Mouse (Mus musculus) CH12F3 (cell line): Measurements from ENCODE around the gene Srrm4.

ENCODE experiments used
- in situ Hi-C: fragments of 300-500 bp; cut with MboI; formaldehyde crosslinking; loops from 2 replicates; pipeline ENCODE4 v1.14.3; 2020; ENCODE audit warnings: low sequenced_read_pairs

Srrm4 gene

DNA sequence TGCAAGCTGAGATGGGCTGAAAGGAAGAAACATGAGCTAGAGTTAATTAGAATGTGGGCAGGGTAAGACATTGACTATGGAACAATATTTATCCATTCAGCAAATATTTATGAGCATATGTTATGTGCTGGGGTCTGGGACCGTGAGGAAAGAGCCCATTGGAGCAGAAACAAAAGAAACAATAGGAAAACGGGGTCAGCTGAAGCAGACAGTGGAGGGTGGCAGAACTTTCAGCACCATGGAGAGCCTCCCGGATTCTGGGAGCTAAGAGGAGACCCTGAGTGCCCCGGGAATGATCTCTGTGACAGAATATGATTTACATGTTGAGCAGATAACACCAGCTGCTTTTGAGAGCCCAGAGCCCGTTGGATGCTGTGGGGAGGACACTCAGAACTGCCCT is 37.7 kb downstream of the Srrm4 start:
- in situ Hi-C loops = no loop called here

- in situ Hi-C loops = no loop called here
Measured at GRCm38 (mm10) chr5:116553106-116553505, 38.5 kb downstream of the Srrm4 start.

GRCm38 (mm10) chr5:116552584-116552983 is 39.0 kb downstream of the Srrm4 start:
- in situ Hi-C loops = no loop called here

GRCm38 (mm10) chr5:116545746-116546145 is 45.9 kb downstream of the Srrm4 start:
- in situ Hi-C loops = no loop called here

DNA sequence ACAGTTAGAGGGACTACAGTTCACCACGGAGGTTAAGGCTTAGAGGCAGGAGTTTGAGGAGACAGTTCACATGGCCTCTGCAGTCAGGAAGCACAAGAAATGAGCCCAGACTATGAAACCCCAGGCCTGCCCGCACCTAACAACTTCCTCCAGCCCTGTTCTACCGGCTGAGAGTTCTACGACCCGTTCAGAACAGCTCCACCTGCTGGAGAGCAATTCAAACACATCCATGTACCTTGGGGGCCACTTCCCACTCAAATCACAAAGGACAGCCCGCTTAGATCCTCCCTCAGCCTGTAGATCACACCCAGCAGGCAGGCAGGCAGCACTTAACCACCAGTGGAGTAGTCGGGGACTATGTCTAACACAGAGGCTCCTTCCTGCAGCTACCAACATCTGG is 49.3 kb downstream of the Srrm4 start:
- in situ Hi-C loops = no loop called here

- in situ Hi-C loops = no loop called here
Measured at GRCm38 (mm10) chr5:116541128-116541527, 50.5 kb downstream of the Srrm4 start.

DNA sequence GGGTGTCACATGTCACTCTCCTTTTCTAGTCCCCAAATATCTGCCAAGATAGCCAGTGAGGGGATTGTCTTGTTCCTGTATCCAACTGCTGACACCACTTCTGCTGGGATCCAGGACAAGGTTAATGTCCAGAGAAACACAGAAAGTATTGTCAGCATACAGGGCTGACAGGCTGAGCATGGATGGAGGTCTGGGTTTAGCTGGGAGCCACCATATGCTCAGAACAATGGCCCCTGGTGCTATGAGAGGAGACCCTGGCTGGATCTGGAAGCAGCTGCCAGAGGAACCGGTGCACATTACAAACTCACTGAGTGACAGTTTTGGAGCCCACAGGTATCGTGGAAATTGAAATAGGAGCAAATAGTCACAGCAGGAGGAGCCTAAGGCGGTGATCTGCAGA is 52.3 kb downstream of the Srrm4 start:
- in situ Hi-C loops = no loop called here

- in situ Hi-C loops = no loop called here
Measured at GRCm38 (mm10) chr5:116538491-116538890, 53.1 kb downstream of the Srrm4 start.

GRCm38 (mm10) chr5:116526324-116526723 is 65.3 kb downstream of the Srrm4 start:
- in situ Hi-C loops = no loop called here

DNA sequence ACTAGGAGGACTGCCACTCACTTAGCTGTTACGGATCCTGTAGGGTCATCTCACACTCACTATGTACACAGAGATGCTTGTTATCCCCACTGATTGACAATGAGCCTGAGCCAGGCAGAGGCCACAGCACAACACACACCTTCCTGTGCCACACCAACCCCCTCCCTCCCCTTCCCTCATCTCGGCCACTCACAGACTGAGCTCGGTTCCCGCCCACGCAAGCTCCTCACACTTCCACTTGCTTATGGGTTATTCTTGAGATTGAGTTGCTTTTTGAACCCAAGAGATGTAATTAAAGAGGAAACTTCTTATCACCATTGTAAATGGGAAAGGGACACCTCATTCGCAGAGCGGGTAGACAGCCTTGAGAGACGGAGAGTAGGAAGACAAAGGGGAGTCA is 66.3 kb downstream of the Srrm4 start:
- in situ Hi-C loops = no loop called here

- in situ Hi-C loops = no loop called here
Measured at GRCm38 (mm10) chr5:116523553-116523952, 68.1 kb downstream of the Srrm4 start.

GRCm38 (mm10) chr5:116523079-116523478 is 68.5 kb downstream of the Srrm4 start:
- in situ Hi-C loops = no loop called here

DNA sequence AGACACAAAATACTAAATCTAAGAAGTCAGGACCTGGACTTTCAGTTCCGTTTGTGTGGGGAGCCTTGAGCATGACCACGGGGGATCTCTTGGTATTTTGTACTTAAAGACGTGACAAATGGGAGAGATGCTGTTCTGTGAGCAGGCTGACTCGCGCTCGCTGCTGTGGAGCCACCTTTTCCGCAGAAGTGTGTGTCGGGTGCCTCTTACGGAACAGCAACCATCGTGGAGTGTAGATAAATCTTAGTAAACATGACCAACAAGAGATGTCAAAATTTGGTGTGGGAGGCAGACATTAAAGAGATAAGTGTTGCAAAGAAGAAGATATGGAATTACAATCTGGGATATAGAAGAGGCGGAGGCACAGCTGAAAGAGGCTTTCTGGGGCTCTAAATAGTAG is 69.3 kb downstream of the Srrm4 start:
- in situ Hi-C loops = no loop called here

DNA sequence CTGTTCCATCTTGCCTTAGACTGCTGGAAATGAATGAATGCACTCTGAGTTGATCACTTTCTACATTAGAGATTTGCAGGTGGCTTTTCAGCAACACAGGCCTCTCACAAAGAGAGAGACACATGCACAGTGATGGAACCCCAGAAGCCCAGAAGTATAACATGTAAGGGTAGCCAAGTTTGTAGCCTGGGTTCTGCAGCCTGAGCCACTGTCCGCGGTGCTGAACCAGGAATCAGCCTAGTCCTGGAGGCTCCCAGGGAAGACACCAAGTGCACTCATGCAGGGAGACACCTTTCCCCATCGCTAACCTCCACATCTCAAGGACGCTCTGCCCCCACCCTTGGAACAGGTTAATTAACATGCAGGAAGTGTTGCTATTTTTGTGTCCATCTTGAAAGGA is 73.6 kb downstream of the Srrm4 start:
- in situ Hi-C loops = no loop called here

- in situ Hi-C loops = no loop called here
Measured at GRCm38 (mm10) chr5:116512135-116512534, 79.5 kb downstream of the Srrm4 start.

DNA sequence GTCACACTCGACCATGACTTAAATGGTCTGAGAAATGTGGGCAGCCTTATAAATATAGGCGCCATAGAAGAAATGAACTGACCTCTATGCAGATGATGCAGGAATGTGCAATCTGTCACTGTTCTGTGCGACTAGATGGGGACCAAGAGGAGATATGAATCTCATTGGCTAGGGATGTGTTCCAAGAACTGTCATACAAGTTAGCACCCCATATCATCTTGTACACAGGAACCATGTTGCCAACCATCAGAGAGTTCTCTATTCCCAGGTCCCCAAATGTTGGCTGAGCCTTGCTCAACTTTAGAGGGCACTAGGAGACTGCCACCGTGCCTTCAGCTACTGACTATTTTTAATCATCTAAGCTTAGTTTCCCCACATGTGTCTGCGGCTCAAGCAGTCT is 81.4 kb downstream of the Srrm4 start:
- in situ Hi-C loops = no loop called here

DNA sequence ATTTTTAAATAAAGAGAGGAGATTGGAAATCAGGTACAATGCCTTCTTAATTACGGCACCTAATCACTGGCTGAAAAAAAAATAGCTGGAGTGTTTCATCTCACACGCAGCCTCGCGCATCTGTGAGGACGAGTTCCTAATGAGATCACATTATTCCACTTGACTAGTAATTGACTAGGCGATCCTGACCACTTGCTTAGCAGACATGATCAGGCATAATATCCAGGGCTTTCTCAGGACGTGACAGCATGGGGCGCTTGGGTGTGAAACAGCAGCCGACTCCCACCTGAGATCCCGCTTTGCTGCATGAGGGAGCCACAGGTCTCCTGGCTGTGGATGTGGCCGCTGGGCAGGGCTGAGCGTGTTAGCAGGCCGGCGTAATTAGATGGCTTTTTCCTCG is 90.3 kb downstream of the Srrm4 start:
- in situ Hi-C loops = no loop called here

- in situ Hi-C loops = no loop called here
Measured at GRCm38 (mm10) chr5:116498880-116499640, 92.6 kb downstream of the Srrm4 start.

DNA sequence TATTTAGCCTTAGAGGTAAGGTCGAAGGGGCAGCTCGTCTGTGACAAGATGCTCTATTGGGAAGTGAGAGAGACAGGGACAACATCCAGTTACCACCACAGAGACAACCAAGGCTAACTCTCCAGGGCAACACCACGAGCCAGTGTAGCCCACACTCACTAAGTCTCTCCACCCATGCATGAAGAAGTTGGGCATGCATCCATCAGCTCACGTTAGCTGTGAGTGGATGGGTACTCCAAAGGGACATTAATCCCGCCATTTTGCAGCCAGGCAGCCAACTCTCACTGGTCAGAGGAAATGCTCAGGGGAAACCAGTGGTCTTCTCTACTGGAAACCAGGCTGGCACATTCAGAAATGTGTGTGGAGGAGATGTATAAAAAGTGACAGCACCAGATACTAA is 93.8 kb downstream of the Srrm4 start:
- in situ Hi-C loops = no loop called here

- in situ Hi-C loops = no loop called here
Measured at GRCm38 (mm10) chr5:116497205-116497604, 94.4 kb downstream of the Srrm4 start.

GRCm38 (mm10) chr5:116496717-116497116 is 94.9 kb downstream of the Srrm4 start:
- in situ Hi-C loops = no loop called here

DNA sequence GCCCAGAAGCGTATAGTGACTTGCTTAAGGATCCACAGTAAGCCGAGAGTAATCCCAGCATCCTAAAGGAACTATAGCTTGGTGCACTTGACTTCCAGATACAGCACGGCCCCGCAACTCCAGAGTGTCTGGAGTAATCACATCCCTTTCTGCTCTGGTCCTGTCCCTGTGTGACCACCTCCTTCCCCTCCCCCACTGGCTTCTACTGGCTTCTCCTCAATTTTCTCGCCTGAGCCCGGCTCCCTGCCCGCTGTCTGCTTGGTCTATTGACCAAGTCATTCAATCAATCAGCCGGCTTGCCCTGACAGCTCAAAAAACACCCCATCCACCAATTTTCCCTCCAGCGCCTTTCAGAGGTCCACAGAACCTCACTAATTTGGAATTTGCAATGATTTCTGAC is 96.2 kb downstream of the Srrm4 start:
- in situ Hi-C loops = no loop called here

DNA sequence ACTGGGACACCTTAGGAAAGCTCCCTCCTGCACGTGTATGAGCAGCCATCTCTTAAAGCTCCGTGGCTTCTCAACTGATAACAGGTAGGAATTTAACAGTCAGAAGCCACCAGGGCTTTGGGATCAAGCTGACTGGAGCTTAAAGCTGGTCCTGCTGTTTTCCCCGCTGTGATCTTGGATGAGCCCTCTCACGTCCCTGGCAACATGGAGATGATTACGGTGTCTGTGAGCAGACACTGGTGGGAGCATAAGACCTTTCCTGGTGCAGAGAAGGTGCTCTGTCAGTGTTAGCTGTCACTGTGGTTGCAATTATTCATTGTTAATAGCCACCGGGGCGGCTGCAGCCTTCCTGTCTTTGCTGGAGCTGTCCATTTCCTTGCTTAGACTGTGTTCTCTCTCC is 97.2 kb downstream of the Srrm4 start:
- in situ Hi-C loops = no loop called here
